Mouse (Mus musculus): ENCODE measurements at regions not wholly inside any gene's neighbourhood (a gene's known extent, or its start where the extent isn't known, plus 50 kb on each side); places are given as distances from the start of the nearest gene placed in this dataset.

DNA sequence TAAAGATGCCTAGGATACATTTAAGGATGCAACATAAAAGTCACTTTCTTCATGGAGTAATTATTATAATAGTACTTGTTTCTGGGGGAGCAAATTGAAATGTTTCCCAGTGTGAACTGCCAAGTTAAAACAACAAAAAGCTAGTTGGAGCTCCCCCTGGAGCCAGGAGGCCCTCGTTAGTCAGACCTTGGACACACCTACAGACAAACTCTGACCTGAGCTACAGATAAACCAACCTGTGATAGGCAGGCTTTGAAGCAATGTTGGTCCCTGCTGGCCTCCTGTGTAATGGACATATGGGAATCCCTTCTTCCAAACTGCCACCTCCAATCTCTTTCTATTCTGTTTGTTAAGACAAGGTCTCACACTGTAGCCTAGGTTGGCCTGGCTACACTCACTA lies 86.2 kb upstream of the Gjb6 start:
- TF ChIP-seq POLR2A (IDR thresholded peaks at IDR 0.05; ENCODE audit: insufficient read depth, low read length) (no peak), EP300 (IDR thresholded peaks at IDR 0.05; ENCODE audit: insufficient read depth, low read depth, low read length) (no peak)
